Mouse (Mus musculus) urinary bladder, postnatal 10 days (tissue): ENCODE results near the gene Armc6.
A peak's percentile ranks its signal among the peaks of the same experiment; 100 is the strongest.

Source experiments
- DNase-seq: peaks from one replicate; pipeline ENCODE4 v3.0.0; 2022; ENCODE audit warnings: low spot score

Armc6 gene

GRCm38 (mm10) chr8:70234080-70234780 is at the start of gene Armc6, which contains the start of gene Sugp2:
Gene Armc6 (minus strand): TSS chr8:70234466.
Gene Sugp2 (plus strand): TSS chr8:70234226.
- peak; percentile 69 for DNase-seq

- DNase-seq: no peak
These were observed 49.1 kb upstream of the Armc6 start for GRCm38 (mm10) chr8:70283136-70284077.

- DNase-seq: peak; percentile 50
These were observed 48.4 kb upstream of the Armc6 start, which contains the start of gene Homer3 for GRCm38 (mm10) chr8:70282603-70283135. Gene Homer3 (plus strand): TSS chr8:70282827.

- no peak for DNase-seq
These were observed 46.7 kb upstream of the Armc6 start for GRCm38 (mm10) chr8:70281001-70281400.

- no peak for DNase-seq
These were observed 45.0 kb upstream of the Armc6 start for GRCm38 (mm10) chr8:70279266-70279665.

- no peak for DNase-seq
These were observed 43.9 kb upstream of the Armc6 start for GRCm38 (mm10) chr8:70278175-70278574.

- no peak for DNase-seq
These were observed 42.2 kb upstream of the Armc6 start for GRCm38 (mm10) chr8:70276476-70276875.

- no peak for DNase-seq
These were observed 40.1 kb upstream of the Armc6 start for GRCm38 (mm10) chr8:70274350-70274749.

- DNase-seq: no peak
These were observed 38.7 kb upstream of the Armc6 start for GRCm38 (mm10) chr8:70272949-70273348.

GRCm38 (mm10) chr8:70268799-70269565 is 34.7 kb upstream of the Armc6 start:
- DNase-seq: no peak

- DNase-seq: no peak
These were observed 34.0 kb upstream of the Armc6 start for GRCm38 (mm10) chr8:70268311-70268710.

- no peak for DNase-seq
These were observed 33.4 kb upstream of the Armc6 start for GRCm38 (mm10) chr8:70267674-70268073.

- no peak for DNase-seq
These were observed 24.8 kb upstream of the Armc6 start for GRCm38 (mm10) chr8:70259043-70259442.

GRCm38 (mm10) chr8:70258600-70258999 is 24.3 kb upstream of the Armc6 start:
- DNase-seq: no peak

- DNase-seq: no peak
These were observed 23.2 kb upstream of the Armc6 start for GRCm38 (mm10) chr8:70257456-70257855.

GRCm38 (mm10) chr8:70254628-70255027 is 20.4 kb upstream of the Armc6 start:
- DNase-seq: no peak

- no peak for DNase-seq
These were observed 13.6 kb upstream of the Armc6 start for GRCm38 (mm10) chr8:70247841-70248240.

GRCm38 (mm10) chr8:70246622-70247021 is 12.4 kb upstream of the Armc6 start:
- DNase-seq: no peak

- DNase-seq: no peak
These were observed 6.4 kb upstream of the Armc6 start for GRCm38 (mm10) chr8:70240642-70241041.

GRCm38 (mm10) chr8:70237842-70238241 is 3.6 kb upstream of the Armc6 start:
- DNase-seq: no peak

GRCm38 (mm10) chr8:70234781-70235128 is 489 bp upstream of the Armc6 start:
- no peak for DNase-seq

- DNase-seq: no peak
These were observed 660 bp downstream of the Armc6 start for GRCm38 (mm10) chr8:70233606-70234005.
